Mouse (Mus musculus): ENCODE results near the gene Rhpn2. TPM values are rescaled to one million over a fixed set of nuclear protein-coding genes. Genes with fewer than 3 reads are reported as not detected.

The Rhpn2 gene
- total RNA-seq, 2 experiments from 2014 or later = 1.2 to 1.3 TPM

GRCm38 (mm10) chr7:35415801-35416653 is 82.1 kb downstream of the Rhpn2 start:
- no peak for DNase-seq
- Histone ChIP-seq H3K4me3 (no peak overlapping the region), H3K27ac (no peak overlapping the region)
- intact Hi-C loops (cut with DNase I) = no loop called here
- no peak for TF ChIP-seq CTCF (IDR thresholded peaks at IDR 0.05)

- no peak for DNase-seq
- no peak for TF ChIP-seq CTCF (IDR thresholded peaks at IDR 0.05)
- intact Hi-C loops (cut with DNase I) = no loop called here
- Histone ChIP-seq H3K27ac (no peak overlapping the region), H3K4me3 (no peak overlapping the region)
These were observed 82.6 kb downstream of the Rhpn2 start for GRCm38 (mm10) chr7:35416654-35416948.

- Histone ChIP-seq H3K4me3 (no peak overlapping the region), H3K27ac (no peak overlapping the region)
- intact Hi-C loops (cut with DNase I) = no loop called here
- DNase-seq = no peak
- TF ChIP-seq CTCF (IDR thresholded peaks at IDR 0.05) = no peak
These were observed 89.1 kb downstream of the Rhpn2 start for GRCm38 (mm10) chr7:35423071-35423470.

- intact Hi-C loops (cut with DNase I) = no loop called here
These were observed 94.2 kb downstream of the Rhpn2 start for GRCm38 (mm10) chr7:35428146-35428545.

GRCm38 (mm10) chr7:35435266-35435665 is 101.3 kb downstream of the Rhpn2 start:
- no peak for TF ChIP-seq CTCF (IDR thresholded peaks at IDR 0.05)
- no peak for DNase-seq
- Histone ChIP-seq H3K27ac (no peak overlapping the region), H3K4me3 (no peak overlapping the region)
- intact Hi-C loops (cut with DNase I) = no loop called here

More at GRCm38 (mm10) chr7:35428146-35428545, 94.2 kb downstream of the Rhpn2 start:
- no peak for TF ChIP-seq CTCF (IDR thresholded peaks at IDR 0.05)
- Histone ChIP-seq H3K4me3 (no peak overlapping the region), H3K27ac (no peak overlapping the region)
- DNase-seq = no peak

Other genes with a start within 250 kb of the Rhpn2 start
- gene Cebpa, start 214.9 kb upstream of the Rhpn2 start, total RNA-seq (2021) = 1 to 10 TPM; 3.0 to 4.2 TPM
- under 1 TPM; 0.31 to 0.47 TPM for gene Slc7a10, start 147.8 kb upstream of the Rhpn2 start, total RNA-seq (2021)
- 1 to 10 TPM; 7.5 to 8.6 TPM for gene Lrp3, start 118.7 kb upstream of the Rhpn2 start, total RNA-seq (2021)
- gene Gpatch1, start 15.7 kb upstream of the Rhpn2 start, total RNA-seq (2021) = 1 to 10 TPM; 6.4 to 7.4 TPM
- under 1 TPM; 0.75 to 0.92 TPM for gene Faap24, start 62.7 kb downstream of the Rhpn2 start, total RNA-seq (2021)
- gene Cep89, start 62.9 kb downstream of the Rhpn2 start, total RNA-seq (2021) = 1 to 10 TPM; 7.4 to 7.9 TPM
- not detected for gene Slc7a9, start 114.6 kb downstream of the Rhpn2 start, total RNA-seq (2021)
- gene Tdrd12, start 203.6 kb downstream of the Rhpn2 start, total RNA-seq (2021) = not detected
- 10 to 100 TPM; 51.9 to 52.4 TPM for gene Nudt19, start 222.1 kb downstream of the Rhpn2 start, total RNA-seq (2021)